Mouse (Mus musculus) midbrain, embryonic 13.5 days (tissue): ENCODE measurements around the gene Slc7a5. TPM values are rescaled to one million over a fixed set of nuclear protein-coding genes. Genes with fewer than 3 reads are reported as not detected.

Experiments
- ATAC-seq: fragments of 200-750 bp; cut with Nextera tagmentation; 2 replicates; pipeline ENCODE4 v1.8.0; 2017; ENCODE audit warnings: mild to moderate bottlenecking, moderate TSS enrichment, moderate library complexity
- H3K27ac ChIP-seq: fragments of 300-500 bp; sonication (generic); 2 replicates; pipeline ENCODE4 v1.5.1; 2015; ENCODE audit warnings: inconsistent platforms, mild to moderate bottlenecking, moderate library complexity
- H3K27me3 ChIP-seq: fragments of 300-500 bp; sonication (generic); 2 replicates; pipeline ENCODE4 v1.6.1; 2015; ENCODE audit warnings: mild to moderate bottlenecking, inconsistent platforms
- H3K36me3 ChIP-seq: fragments of 300-500 bp; sonication (generic); 2 replicates; pipeline ENCODE4 v1.6.1; 2015; ENCODE audit warnings: mild to moderate bottlenecking, inconsistent platforms
- H3K4me1 ChIP-seq: fragments of 300-500 bp; sonication (generic); replicated peaks from 2 replicates; pipeline ENCODE4 v1.6.1; 2015; ENCODE audit warnings: inconsistent platforms
- H3K4me2 ChIP-seq: fragments of 300-500 bp; sonication (generic); replicated peaks from 2 replicates; pipeline ENCODE4 v1.6.1; 2015; ENCODE audit warnings: moderate library complexity, mild to moderate bottlenecking, inconsistent platforms
- H3K4me3 ChIP-seq: fragments of 300-500 bp; sonication (generic); replicated peaks from 2 replicates; pipeline ENCODE4 v1.5.1; 2015; ENCODE audit warnings: mild to moderate bottlenecking, inconsistent platforms
- H3K9ac ChIP-seq: fragments of 300-500 bp; sonication (generic); replicated peaks from 2 replicates; pipeline ENCODE4 v1.6.1; 2015; ENCODE audit warnings: mild to moderate bottlenecking, inconsistent platforms
- H3K9me3 ChIP-seq: fragments of 300-500 bp; sonication (generic); 2 replicates; pipeline ENCODE4 v1.6.1; 2016; ENCODE audit warnings: mild to moderate bottlenecking, inconsistent platforms
- WGBS: fragments of 180-500 bp; shearing (Covaris S2); methylation state at CpG from one replicate; pipeline ENCODE4 v1.1.7; 2015; 5-methylcytosine and 5-hydroxymethylcytosine counted together
- polyA plus RNA-seq: library from polyadenylated mRNA; unstranded; fragments of >200 nt; fragmentation: Nextera tagmentation; extraction: Ambion mirVana; gene quantifications from 2 replicates; pipeline ENCODE4 v1.2.1, GENCODE M21; 2015

Gene Slc7a5
- polyA plus RNA-seq, 1 experiment from 2014 or later, result 37.3 TPM

DNA sequence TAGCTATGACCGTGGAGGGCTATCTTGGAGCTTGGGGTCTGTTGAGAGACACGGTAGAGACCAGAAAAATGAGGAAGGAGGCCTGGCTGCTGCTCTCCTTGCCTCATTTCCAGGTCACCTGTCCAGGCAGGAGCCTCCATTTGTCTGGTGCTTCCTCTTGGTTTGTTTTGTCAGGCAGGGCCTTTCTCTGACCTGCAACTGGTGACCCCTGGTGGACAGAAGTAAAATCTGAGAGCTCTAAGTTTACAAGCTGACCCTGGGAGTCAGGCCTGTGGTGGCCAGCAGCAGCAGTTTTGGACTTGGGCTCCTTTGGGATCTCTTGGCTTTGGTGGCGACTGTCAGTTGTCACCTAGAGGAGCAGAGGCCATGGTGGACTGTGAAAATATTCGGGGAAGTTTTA is 27.0 kb upstream of the Slc7a5 start:
- ATAC-seq, result no peak
- Histone ChIP-seq H3K4me2 (no peak overlapping the region), H3K27me3 (no peaks in the 10 kb centered on the region), H3K9me3 (no peaks in the 10 kb centered on the region), H3K9ac (no peak overlapping the region), H3K27ac (peak overlapping the region; percentile 86), H3K36me3 (no peaks in the 10 kb centered on the region), H3K4me3 (no peak overlapping the region), H3K4me1 (peaks cover 29% of the 10 kb centered on the region)
- WGBS, result 41% methylated on average over 4 of the region's 4 CpGs

GRCm38 (mm10) chr8:121932668-121933520 is 25.4 kb upstream of the Slc7a5 start:
- Histone ChIP-seq H3K36me3 (no peaks in the 10 kb centered on the region), H3K9ac (no peak overlapping the region), H3K4me2 (no peak overlapping the region), H3K4me3 (no peak overlapping the region), H3K27ac (no peak overlapping the region), H3K9me3 (no peaks in the 10 kb centered on the region), H3K27me3 (no peaks in the 10 kb centered on the region), H3K4me1 (peaks cover 29% of the 10 kb centered on the region)
- no peak for ATAC-seq
- 87% methylated on average over 14 of the region's 14 CpGs for WGBS

- 67% methylated on average over 12 of the region's 12 CpGs for WGBS
- no peak for ATAC-seq
- Histone ChIP-seq H3K27me3 (no peaks in the 10 kb centered on the region), H3K36me3 (no peaks in the 10 kb centered on the region), H3K9ac (no peak overlapping the region), H3K9me3 (no peaks in the 10 kb centered on the region), H3K4me3 (no peak overlapping the region), H3K27ac (no peak overlapping the region), H3K4me2 (no peak overlapping the region), H3K4me1 (peaks cover 29% of the 10 kb centered on the region)
Measured at GRCm38 (mm10) chr8:121932026-121932667, 24.7 kb upstream of the Slc7a5 start.

- Histone ChIP-seq H3K36me3 (no peaks in the 10 kb centered on the region), H3K9me3 (no peaks in the 10 kb centered on the region), H3K4me1 (peaks cover 27% of the 10 kb centered on the region), H3K9ac (no peak overlapping the region), H3K4me3 (no peak overlapping the region), H3K4me2 (no peak overlapping the region), H3K27me3 (no peaks in the 10 kb centered on the region), H3K27ac (no peak overlapping the region)
- no peak for ATAC-seq
- 85% methylated on average over 7 of the region's 7 CpGs for WGBS
Measured at GRCm38 (mm10) chr8:121931571-121931970, 24.1 kb upstream of the Slc7a5 start.

GRCm38 (mm10) chr8:121930047-121930446 is 22.6 kb upstream of the Slc7a5 start:
- peaks cover 11% of the 10 kb centered on the region for H3K4me1 ChIP-seq
- ATAC-seq, result no peak
- no peaks in the 10 kb centered on the region for H3K27me3 ChIP-seq
- H3K4me2 ChIP-seq, result no peak overlapping the region
- H3K9ac ChIP-seq, result no peak overlapping the region
- H3K36me3 ChIP-seq, result no peaks in the 10 kb centered on the region
- no peak overlapping the region for H3K4me3 ChIP-seq
- H3K9me3 ChIP-seq, result no peaks in the 10 kb centered on the region
- 81% methylated on average over 4 of the region's 4 CpGs for WGBS
- H3K27ac ChIP-seq, result no peak overlapping the region

GRCm38 (mm10) chr8:121927316-121927715 is 19.8 kb upstream of the Slc7a5 start:
- Histone ChIP-seq H3K27ac (no peak overlapping the region), H3K9ac (no peak overlapping the region), H3K36me3 (no peaks in the 10 kb centered on the region), H3K4me1 (no peaks in the 10 kb centered on the region; the same call in 1 of the 2 replicates), H3K4me2 (no peak overlapping the region), H3K9me3 (no peaks in the 10 kb centered on the region), H3K27me3 (no peaks in the 10 kb centered on the region), H3K4me3 (no peak overlapping the region)
- peak; percentile 51; the same call in 1 of the 2 replicates for ATAC-seq
- WGBS, result 48% methylated on average over 8 of the region's 8 CpGs

GRCm38 (mm10) chr8:121926266-121926665 is 18.8 kb upstream of the Slc7a5 start:
- no peaks in the 10 kb centered on the region for H3K27me3 ChIP-seq
- H3K36me3 ChIP-seq, result no peaks in the 10 kb centered on the region
- H3K4me2 ChIP-seq, result no peak overlapping the region
- WGBS, result 69% methylated on average over 8 of the region's 8 CpGs
- ATAC-seq, result no peak
- no peak overlapping the region for H3K27ac ChIP-seq
- H3K9me3 ChIP-seq, result no peaks in the 10 kb centered on the region
- H3K4me1 ChIP-seq, result no peaks in the 10 kb centered on the region
- H3K4me3 ChIP-seq, result no peak overlapping the region
- no peak overlapping the region for H3K9ac ChIP-seq

DNA sequence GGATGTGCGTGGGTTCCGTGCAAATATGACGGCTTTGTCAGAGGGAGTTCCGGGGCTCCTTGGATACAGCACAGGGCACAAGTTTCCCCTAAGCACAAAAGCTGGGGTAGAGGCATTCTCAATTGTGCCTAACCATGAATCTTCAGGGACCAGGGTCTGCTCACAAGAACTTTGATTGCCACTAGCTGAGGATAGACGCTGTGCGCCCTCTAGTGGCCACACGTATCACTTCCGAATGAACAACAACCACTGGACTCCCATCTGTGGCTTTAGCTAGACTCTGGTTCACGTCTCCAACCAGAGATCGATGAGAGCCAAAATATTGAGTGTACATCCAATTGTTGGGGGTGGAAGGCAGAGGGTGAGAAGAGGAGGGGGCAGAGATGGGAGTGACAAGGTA is 18.1 kb upstream of the Slc7a5 start:
- no peaks in the 10 kb centered on the region for H3K9me3 ChIP-seq
- H3K27ac ChIP-seq, result no peak overlapping the region
- H3K4me1 ChIP-seq, result no peaks in the 10 kb centered on the region
- H3K27me3 ChIP-seq, result no peaks in the 10 kb centered on the region
- ATAC-seq, result peak; percentile 24
- no peak overlapping the region for H3K9ac ChIP-seq
- no peaks in the 10 kb centered on the region for H3K36me3 ChIP-seq
- no peak overlapping the region for H3K4me2 ChIP-seq
- H3K4me3 ChIP-seq, result no peak overlapping the region
- WGBS, result 30% methylated on average over 10 of the region's 10 CpGs

GRCm38 (mm10) chr8:121924681-121925080 is 17.2 kb upstream of the Slc7a5 start:
- Histone ChIP-seq H3K27me3 (no peaks in the 10 kb centered on the region), H3K4me3 (no peak overlapping the region), H3K36me3 (no peaks in the 10 kb centered on the region), H3K4me2 (no peak overlapping the region), H3K27ac (no peak overlapping the region), H3K9me3 (no peaks in the 10 kb centered on the region), H3K9ac (no peak overlapping the region), H3K4me1 (peaks cover 4% of the 10 kb centered on the region; the same call in 1 of the 2 replicates)
- no peak for ATAC-seq
- WGBS, result 92% methylated on average over 5 of the region's 5 CpGs

DNA sequence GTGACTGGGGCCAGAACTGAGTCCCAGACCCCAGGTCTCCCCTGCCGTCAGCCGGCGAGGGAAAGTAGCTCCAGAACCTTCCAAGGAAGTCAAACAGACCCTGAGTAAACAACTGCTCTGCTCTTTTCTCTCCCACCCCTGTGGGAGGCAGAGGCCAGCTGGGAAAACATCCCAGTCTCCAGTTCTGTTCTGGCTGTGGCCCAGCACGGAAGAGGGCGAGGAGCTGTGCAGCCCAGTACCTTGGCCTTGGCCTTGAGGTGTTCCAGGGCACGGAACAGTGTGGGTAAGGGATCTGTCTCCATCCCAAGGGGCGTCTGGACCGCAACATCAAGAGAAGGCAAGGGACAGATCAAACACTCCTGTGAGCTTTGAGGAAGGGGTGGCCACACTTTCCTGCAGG is 14.6 kb upstream of the Slc7a5 start:
- Histone ChIP-seq H3K36me3 (no peaks in the 10 kb centered on the region), H3K9me3 (no peaks in the 10 kb centered on the region), H3K4me1 (peaks cover 8% of the 10 kb centered on the region; the same call in 1 of the 2 replicates), H3K4me2 (no peak overlapping the region), H3K4me3 (no peak overlapping the region), H3K27me3 (no peaks in the 10 kb centered on the region), H3K9ac (no peak overlapping the region), H3K27ac (0 out of 2 replicates have a peak overlapping the region, but pooled peaks have one; percentile 30)
- WGBS, result 79% methylated on average over 8 of the region's 8 CpGs
- 0 out of 2 replicates have a peak, but pooled peaks have one; percentile 46 for ATAC-seq

- 74% methylated on average over 8 of the region's 8 CpGs for WGBS
- peak overlapping the region; percentile 30; the same call in 1 of the 2 replicates for H3K27ac ChIP-seq
Measured at GRCm38 (mm10) chr8:121921582-121921981, 14.1 kb upstream of the Slc7a5 start.

GRCm38 (mm10) chr8:121919731-121920130 is 12.2 kb upstream of the Slc7a5 start:
- no peak for ATAC-seq

More at GRCm38 (mm10) chr8:121921582-121921981, 14.1 kb upstream of the Slc7a5 start:
- no peak overlapping the region for H3K9ac ChIP-seq
- H3K4me3 ChIP-seq, result no peak overlapping the region
- H3K4me1 ChIP-seq, result peaks cover 8% of the 10 kb centered on the region; the same call in 1 of the 2 replicates
- no peak for ATAC-seq
- H3K36me3 ChIP-seq, result no peaks in the 10 kb centered on the region
- H3K27me3 ChIP-seq, result no peaks in the 10 kb centered on the region
- no peaks in the 10 kb centered on the region for H3K9me3 ChIP-seq
- no peak overlapping the region for H3K4me2 ChIP-seq

More at GRCm38 (mm10) chr8:121919731-121920130, 12.2 kb upstream of the Slc7a5 start:
- no peak overlapping the region for H3K4me2 ChIP-seq
- H3K9ac ChIP-seq, result no peak overlapping the region
- WGBS, result 55% methylated on average over 3 of the region's 3 CpGs
- no peaks in the 10 kb centered on the region for H3K27me3 ChIP-seq
- peaks cover 8% of the 10 kb centered on the region; the same call in 1 of the 2 replicates for H3K4me1 ChIP-seq
- no peak overlapping the region for H3K4me3 ChIP-seq
- no peaks in the 10 kb centered on the region for H3K36me3 ChIP-seq
- no peaks in the 10 kb centered on the region for H3K9me3 ChIP-seq
- no peak overlapping the region for H3K27ac ChIP-seq
